Mouse (Mus musculus) gastrocnemius, adult 2 months (tissue): ENCODE results near the gene Astn2. TPM values are rescaled to one million over a fixed set of nuclear protein-coding genes. Genes with fewer than 3 reads are reported as not detected.

ENCODE experiments used
- DNase-seq: peaks from one replicate; pipeline ENCODE4 v3.0.0; 2022
- H3K27ac ChIP-seq: fragments of 200-600 bp; 2 replicates; pipeline ENCODE4 v1.8.1; 2022; ENCODE audit warnings: mild to moderate bottlenecking
- H3K4me3 ChIP-seq: fragments of 200-600 bp; 2 replicates; pipeline ENCODE4 v1.8.1; 2022; ENCODE audit warnings: mild to moderate bottlenecking, moderate library complexity
- CTCF ChIP-seq: fragments of 200-600 bp; IDR thresholded peaks from 2 replicates; pipeline ENCODE4 v1.8.1; 2022; ENCODE audit warnings: antibody characterized with exemption, mild to moderate bottlenecking, moderate library complexity
- intact Hi-C: fragments of 180-260 bp; cut with DNase I; formaldehyde crosslinking; loops from one replicate; pipeline ENCODE4 v1.15.1; 2025
- total RNA-seq, 2 experiments: library from RNA; stranded (reverse); gene quantifications; 2 replicates each; pipeline ENCODE4 v1.2.3; 2021

Astn2 gene
- total RNA-seq, 2 experiments from 2014 or later, result 0.61 to 1.0 TPM

- DNase-seq, result no peak
- TF ChIP-seq CTCF, result no peak
- no peak overlapping the region for H3K27ac ChIP-seq
These were observed 981.3 kb downstream of the Astn2 start for GRCm38 (mm10) chr4:65423068-65423625.

GRCm38 (mm10) chr4:65421272-65421671 is 983.1 kb downstream of the Astn2 start:
- no peak for DNase-seq
- no peak for TF ChIP-seq CTCF
- H3K27ac ChIP-seq, result no peak overlapping the region
- intact Hi-C loops, result no loop called here
- H3K4me3 ChIP-seq, result no peak overlapping the region

More at GRCm38 (mm10) chr4:65423068-65423625, 981.3 kb downstream of the Astn2 start:
- H3K4me3 ChIP-seq, result no peak overlapping the region
- intact Hi-C loops, result no loop called here

GRCm38 (mm10) chr4:65420511-65420931 is 983.9 kb downstream of the Astn2 start:
- no peak overlapping the region for H3K4me3 ChIP-seq
- DNase-seq, result peak; percentile 17
- H3K27ac ChIP-seq, result no peak overlapping the region
- intact Hi-C loops, result no loop called here
- TF ChIP-seq CTCF, result no peak

GRCm38 (mm10) chr4:65415507-65415906 is 988.9 kb downstream of the Astn2 start:
- no peak overlapping the region for H3K27ac ChIP-seq
- TF ChIP-seq CTCF, result no peak
- DNase-seq, result no peak
- no peak overlapping the region for H3K4me3 ChIP-seq
- intact Hi-C loops, result no loop called here

GRCm38 (mm10) chr4:65402836-65403634 is 1001.4 kb downstream of the Astn2 start:
- Histone ChIP-seq H3K27ac (no peak overlapping the region), H3K4me3 (no peak overlapping the region)
- intact Hi-C loops, result no loop called here
- TF ChIP-seq CTCF, result no peak
- no peak for DNase-seq

- Histone ChIP-seq H3K27ac (no peak overlapping the region), H3K4me3 (no peak overlapping the region)
- DNase-seq, result no peak
- intact Hi-C loops, result no loop called here
- TF ChIP-seq CTCF, result no peak
These were observed 1002.1 kb downstream of the Astn2 start for GRCm38 (mm10) chr4:65402286-65402685.

GRCm38 (mm10) chr4:65399457-65399856 is 1005.0 kb downstream of the Astn2 start:
- H3K27ac ChIP-seq, result no peak overlapping the region
- intact Hi-C loops, result no loop called here
- no peak for TF ChIP-seq CTCF
- no peak for DNase-seq
- H3K4me3 ChIP-seq, result no peak overlapping the region

GRCm38 (mm10) chr4:65396806-65397205 is 1007.6 kb downstream of the Astn2 start:
- H3K4me3 ChIP-seq, result no peak overlapping the region
- H3K27ac ChIP-seq, result no peak overlapping the region
- no peak for TF ChIP-seq CTCF
- intact Hi-C loops, result no loop called here
- no peak for DNase-seq

GRCm38 (mm10) chr4:65391001-65391400 is 1013.4 kb downstream of the Astn2 start:
- DNase-seq, result peak; percentile 24
- intact Hi-C loops, result no loop called here
- Histone ChIP-seq H3K4me3 (no peak overlapping the region), H3K27ac (no peak overlapping the region)
- no peak for TF ChIP-seq CTCF

GRCm38 (mm10) chr4:65383070-65383469 is 1021.3 kb downstream of the Astn2 start:
- TF ChIP-seq CTCF, result no peak
- intact Hi-C loops, result no loop called here
- DNase-seq, result no peak
- H3K27ac ChIP-seq, result no peak overlapping the region
- no peak overlapping the region for H3K4me3 ChIP-seq

- TF ChIP-seq CTCF, result no peak
- no peak overlapping the region for H3K27ac ChIP-seq
- H3K4me3 ChIP-seq, result no peak overlapping the region
- DNase-seq, result no peak
- intact Hi-C loops, result no loop called here
These were observed 1025.0 kb downstream of the Astn2 start for GRCm38 (mm10) chr4:65379461-65379860.

- TF ChIP-seq CTCF, result no peak
- Histone ChIP-seq H3K4me3 (no peak overlapping the region), H3K27ac (no peak overlapping the region)
- intact Hi-C loops, result no loop called here
- no peak for DNase-seq
These were observed 1027.8 kb downstream of the Astn2 start for GRCm38 (mm10) chr4:65376571-65376970.

- TF ChIP-seq CTCF, result no peak
These were observed 1030.6 kb downstream of the Astn2 start for GRCm38 (mm10) chr4:65373841-65374240.

GRCm38 (mm10) chr4:65372731-65373130 is 1031.7 kb downstream of the Astn2 start:
- H3K4me3 ChIP-seq, result no peak overlapping the region
- no peak for TF ChIP-seq CTCF
- no peak overlapping the region for H3K27ac ChIP-seq
- intact Hi-C loops, result no loop called here
- DNase-seq, result peak; percentile 41

More at GRCm38 (mm10) chr4:65373841-65374240, 1030.6 kb downstream of the Astn2 start:
- DNase-seq, result no peak
- no peak overlapping the region for H3K4me3 ChIP-seq
- no peak overlapping the region for H3K27ac ChIP-seq
- intact Hi-C loops, result no loop called here
